Mouse (Mus musculus) mesoderm, embryonic 11.5 days (tissue): Measurements from ENCODE around the gene Prkab2.
A peak's percentile ranks its signal among the peaks of the same experiment; 100 is the strongest.

ENCODE experiments used
- DNase-seq: peaks from one replicate; pipeline ENCODE4 v3.0.0-alpha.2; 2012; ENCODE audit warnings: low read depth, low spot score

Gene Prkab2

GRCm38 (mm10) chr3:97657655-97658411 is at the start of gene Prkab2:
Gene Prkab2, plus strand, starts transcription at chr3:97658193.
- peak; percentile 96 for DNase-seq

- DNase-seq: no peak
These were observed 48.7 kb upstream of the Prkab2 start for GRCm38 (mm10) chr3:97609201-97609844.

GRCm38 (mm10) chr3:97609845-97610410 is 48.1 kb upstream of the Prkab2 start, which contains the start of gene Chd1l:
Gene Chd1l, minus strand, starts transcription at chr3:97610203.
- DNase-seq: peak; percentile 93

- no peak for DNase-seq
These were observed 47.0 kb upstream of the Prkab2 start for GRCm38 (mm10) chr3:97611021-97611420.

GRCm38 (mm10) chr3:97615154-97615553 is 42.8 kb upstream of the Prkab2 start:
- no peak for DNase-seq

- DNase-seq: no peak
These were observed 42.1 kb upstream of the Prkab2 start for GRCm38 (mm10) chr3:97615933-97616332.

- no peak for DNase-seq
These were observed 40.7 kb upstream of the Prkab2 start for GRCm38 (mm10) chr3:97617091-97617825.

GRCm38 (mm10) chr3:97617899-97618298 is 40.1 kb upstream of the Prkab2 start:
- no peak for DNase-seq

- no peak for DNase-seq
These were observed 37.3 kb upstream of the Prkab2 start for GRCm38 (mm10) chr3:97620657-97621056.

- DNase-seq: no peak
These were observed 33.4 kb upstream of the Prkab2 start for GRCm38 (mm10) chr3:97624611-97625010.

GRCm38 (mm10) chr3:97627893-97628292 is 30.1 kb upstream of the Prkab2 start:
- DNase-seq: no peak

GRCm38 (mm10) chr3:97628391-97629001 is 29.5 kb upstream of the Prkab2 start, which contains the start of gene Fmo5:
Gene Fmo5, plus strand, starts transcription at chr3:97628804.
- no peak for DNase-seq

- DNase-seq: no peak
These were observed 28.1 kb upstream of the Prkab2 start for GRCm38 (mm10) chr3:97629941-97630340.

GRCm38 (mm10) chr3:97630746-97631145 is 27.2 kb upstream of the Prkab2 start:
- no peak for DNase-seq

- no peak for DNase-seq
These were observed 26.6 kb upstream of the Prkab2 start for GRCm38 (mm10) chr3:97631258-97631860.

GRCm38 (mm10) chr3:97633456-97633855 is 24.5 kb upstream of the Prkab2 start:
- DNase-seq: no peak

- DNase-seq: no peak
These were observed 23.7 kb upstream of the Prkab2 start for GRCm38 (mm10) chr3:97634288-97634761.

GRCm38 (mm10) chr3:97641396-97641795 is 16.6 kb upstream of the Prkab2 start:
- no peak for DNase-seq

- DNase-seq: no peak
These were observed 16.0 kb upstream of the Prkab2 start for GRCm38 (mm10) chr3:97642001-97642400.

GRCm38 (mm10) chr3:97648518-97648917 is 9.5 kb upstream of the Prkab2 start:
- DNase-seq: no peak

- DNase-seq: no peak
These were observed 9.0 kb upstream of the Prkab2 start for GRCm38 (mm10) chr3:97649022-97649421.
